Mouse (Mus musculus): Measurements from ENCODE around the gene Fxyd3. TPM values are rescaled to one million over a fixed set of nuclear protein-coding genes. Genes with fewer than 3 reads are reported as not detected.

Fxyd3 gene
- total RNA-seq, 1 experiment: 3.2 TPM

- no peak for TF ChIP-seq ZC3H11A (IDR thresholded peaks at IDR 0.05; ENCODE audit: borderline replicate concordance, low read depth, low read length)
- TF ChIP-seq CHD2 (IDR thresholded peaks at IDR 0.05; ENCODE audit: low read depth, low read length): no peak
- no peak for TF ChIP-seq HCFC1 (IDR thresholded peaks at IDR 0.05; ENCODE audit: borderline replicate concordance, insufficient read depth, low read length)
- no peak for TF ChIP-seq MAFK (IDR thresholded peaks at IDR 0.05; ENCODE audit: insufficient read depth, low read depth, low read length)
- no peak for TF ChIP-seq ZNF384 (IDR thresholded peaks at IDR 0.05; ENCODE audit: low read depth, low read length)
- Histone ChIP-seq H3K36me3 (ENCODE audit: control insufficient read depth, insufficient read depth, low read length, poor library complexity, severe bottlenecking) (no peaks in the 10 kb centered on the region), H3K27ac (ENCODE audit: insufficient read depth, low read depth, low read length, poor library complexity, severe bottlenecking) (no peak overlapping the region), H3K4me1 (ENCODE audit: control insufficient read depth in 2 of 2, insufficient read depth in 2 of 2, low read length in 2 of 2, poor library complexity in 1 of 2) (peaks cover 0 to 3% of the 10 kb centered on the region in 2 experiments; a peak in 1 of 4 replicates), H3K9ac (ENCODE audit: insufficient read depth, low read depth, low read length, poor library complexity, severe bottlenecking) (no peak overlapping the region), H3K9me3 (ENCODE audit: control insufficient read depth, insufficient read depth, low read depth, low read length) (no peaks in the 10 kb centered on the region), H3K4me3 (ENCODE audit: insufficient read depth in 1 of 2, low read depth in 1 of 2, low read length in 2 of 2, poor library complexity in 1 of 2, severe bottlenecking in 1 of 2) (no peak overlapping the region)
- DNase-seq (ENCODE audit: low read depth, low spot score): no peak
- in situ Hi-C loops (cut with MboI; ENCODE audit: low sequenced_read_pairs in 2 of 2, unreplicated experiment in 2 of 2): no loop called here
Observed at GRCm38 (mm10) chr7:31107781-31108180, 31.3 kb upstream of the Fxyd3 start.

GRCm38 (mm10) chr7:31106166-31106565 lies 29.7 kb upstream of the Fxyd3 start:
- Histone ChIP-seq H3K9ac (ENCODE audit: insufficient read depth, low read depth, low read length, poor library complexity, severe bottlenecking) (no peak overlapping the region), H3K4me1 (ENCODE audit: control insufficient read depth in 2 of 2, insufficient read depth in 2 of 2, low read length in 2 of 2, poor library complexity in 1 of 2) (peaks cover 0 to 3% of the 10 kb centered on the region in 2 experiments; a peak in 1 of 4 replicates), H3K9me3 (ENCODE audit: control insufficient read depth, insufficient read depth, low read depth, low read length) (no peaks in the 10 kb centered on the region), H3K27ac (ENCODE audit: insufficient read depth, low read depth, low read length, poor library complexity, severe bottlenecking) (no peak overlapping the region), H3K4me3 (ENCODE audit: insufficient read depth in 1 of 2, low read depth in 1 of 2, low read length in 2 of 2, poor library complexity in 1 of 2, severe bottlenecking in 1 of 2) (no peak overlapping the region), H3K36me3 (ENCODE audit: control insufficient read depth, insufficient read depth, low read length, poor library complexity, severe bottlenecking) (no peaks in the 10 kb centered on the region)
- no peak for DNase-seq (ENCODE audit: low read depth, low spot score)
- in situ Hi-C loops (cut with MboI; ENCODE audit: low sequenced_read_pairs in 2 of 2, unreplicated experiment in 2 of 2): no loop called here
- no peak for TF ChIP-seq CHD2 (IDR thresholded peaks at IDR 0.05; ENCODE audit: low read depth, low read length)
- TF ChIP-seq HCFC1 (IDR thresholded peaks at IDR 0.05; ENCODE audit: borderline replicate concordance, insufficient read depth, low read length): no peak
- TF ChIP-seq MAFK (IDR thresholded peaks at IDR 0.05; ENCODE audit: insufficient read depth, low read depth, low read length): no peak
- TF ChIP-seq ZNF384 (IDR thresholded peaks at IDR 0.05; ENCODE audit: low read depth, low read length): no peak
- TF ChIP-seq ZC3H11A (IDR thresholded peaks at IDR 0.05; ENCODE audit: borderline replicate concordance, low read depth, low read length): no peak

GRCm38 (mm10) chr7:31105061-31105768 lies 28.7 kb upstream of the Fxyd3 start:
- Histone ChIP-seq H3K4me3 (ENCODE audit: insufficient read depth in 1 of 2, low read depth in 1 of 2, low read length in 2 of 2, poor library complexity in 1 of 2, severe bottlenecking in 1 of 2) (no peak overlapping the region), H3K9me3 (ENCODE audit: control insufficient read depth, insufficient read depth, low read depth, low read length) (no peaks in the 10 kb centered on the region), H3K9ac (ENCODE audit: insufficient read depth, low read depth, low read length, poor library complexity, severe bottlenecking) (no peak overlapping the region), H3K4me1 (ENCODE audit: control insufficient read depth in 2 of 2, insufficient read depth in 2 of 2, low read length in 2 of 2, poor library complexity in 1 of 2) (peaks cover 0 to 3% of the 10 kb centered on the region in 2 experiments; a peak in 1 of 4 replicates), H3K36me3 (ENCODE audit: control insufficient read depth, insufficient read depth, low read length, poor library complexity, severe bottlenecking) (no peaks in the 10 kb centered on the region), H3K27ac (ENCODE audit: insufficient read depth, low read depth, low read length, poor library complexity, severe bottlenecking) (no peak overlapping the region)
- TF ChIP-seq HCFC1 (IDR thresholded peaks at IDR 0.05; ENCODE audit: borderline replicate concordance, insufficient read depth, low read length) (no peak), ZNF384 (IDR thresholded peaks at IDR 0.05; ENCODE audit: low read depth, low read length) (no peak), MAFK (IDR thresholded peaks at IDR 0.05; ENCODE audit: insufficient read depth, low read depth, low read length) (no peak), ZC3H11A (IDR thresholded peaks at IDR 0.05; ENCODE audit: borderline replicate concordance, low read depth, low read length) (no peak), CHD2 (IDR thresholded peaks at IDR 0.05; ENCODE audit: low read depth, low read length) (no peak)
- DNase-seq (ENCODE audit: low read depth, low spot score): no peak
- in situ Hi-C loops (cut with MboI; ENCODE audit: low sequenced_read_pairs in 2 of 2, unreplicated experiment in 2 of 2): no loop called here

DNA sequence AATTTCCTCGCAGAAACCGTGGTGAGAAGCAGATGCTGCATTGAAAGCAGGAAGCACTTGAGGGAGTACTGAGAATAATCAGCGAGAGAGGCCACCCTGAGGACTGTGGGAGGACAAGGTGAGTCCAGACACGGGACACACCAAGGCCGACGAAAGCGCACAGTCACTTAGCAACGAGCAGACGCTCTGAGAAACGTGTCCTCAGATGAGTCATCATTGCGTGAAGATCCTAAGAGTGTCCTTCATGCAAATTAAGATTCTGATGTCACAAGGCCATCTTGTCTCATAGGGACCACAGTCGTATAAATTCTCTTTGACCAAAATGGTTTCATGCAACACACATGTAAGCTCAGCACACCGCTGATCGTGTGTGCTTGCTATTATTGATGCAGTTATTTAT lies 24.3 kb upstream of the Fxyd3 start:
- no peak for DNase-seq (ENCODE audit: low read depth, low spot score)
- H3K4me3 ChIP-seq (ENCODE audit: insufficient read depth in 1 of 2, low read depth in 1 of 2, low read length in 2 of 2, poor library complexity in 1 of 2, severe bottlenecking in 1 of 2): no peak overlapping the region
- TF ChIP-seq HCFC1 (IDR thresholded peaks at IDR 0.05; ENCODE audit: borderline replicate concordance, insufficient read depth, low read length) (no peak), ZC3H11A (IDR thresholded peaks at IDR 0.05; ENCODE audit: borderline replicate concordance, low read depth, low read length) (no peak), CHD2 (IDR thresholded peaks at IDR 0.05; ENCODE audit: low read depth, low read length) (no peak), ZNF384 (IDR thresholded peaks at IDR 0.05; ENCODE audit: low read depth, low read length) (no peak)
- H3K36me3 ChIP-seq (ENCODE audit: control insufficient read depth, insufficient read depth, low read length, poor library complexity, severe bottlenecking): no peaks in the 10 kb centered on the region
- in situ Hi-C loops (cut with MboI; ENCODE audit: low sequenced_read_pairs in 2 of 2, unreplicated experiment in 2 of 2): no loop called here
- H3K4me1 ChIP-seq (ENCODE audit: control insufficient read depth in 2 of 2, insufficient read depth in 2 of 2, low read length in 2 of 2, poor library complexity in 1 of 2): peaks cover 0 to 5% of the 10 kb centered on the region in 2 experiments; a peak in 2 of 4 replicates
- H3K9me3 ChIP-seq (ENCODE audit: control insufficient read depth, insufficient read depth, low read depth, low read length): no peaks in the 10 kb centered on the region
- no peak overlapping the region for H3K9ac ChIP-seq (ENCODE audit: insufficient read depth, low read depth, low read length, poor library complexity, severe bottlenecking)
- H3K27ac ChIP-seq (ENCODE audit: insufficient read depth, low read depth, low read length, poor library complexity, severe bottlenecking): no peak overlapping the region
